Mouse (Mus musculus) spleen, postnatal 0 days (tissue): ENCODE measurements around the gene Zfr. TPM values are rescaled to one million over a fixed set of nuclear protein-coding genes. Genes with fewer than 3 reads are reported as not detected.

Experiments used
- microRNA counts: library from miRNA; unstranded; fragments of <30 nt; microRNA quantifications from one replicate; lab custom pipeline; 2015
- polyA plus RNA-seq: library from polyadenylated mRNA; unstranded; fragments of >200 nt; fragmentation: Nextera tagmentation; extraction: Ambion mirVana; gene quantifications from 2 replicates; pipeline ENCODE4 v1.2.1, GENCODE M21; 2015

Gene Zfr
- 43.3 and 49.6 TPM in 2 replicates for polyA plus RNA-seq

DNA sequence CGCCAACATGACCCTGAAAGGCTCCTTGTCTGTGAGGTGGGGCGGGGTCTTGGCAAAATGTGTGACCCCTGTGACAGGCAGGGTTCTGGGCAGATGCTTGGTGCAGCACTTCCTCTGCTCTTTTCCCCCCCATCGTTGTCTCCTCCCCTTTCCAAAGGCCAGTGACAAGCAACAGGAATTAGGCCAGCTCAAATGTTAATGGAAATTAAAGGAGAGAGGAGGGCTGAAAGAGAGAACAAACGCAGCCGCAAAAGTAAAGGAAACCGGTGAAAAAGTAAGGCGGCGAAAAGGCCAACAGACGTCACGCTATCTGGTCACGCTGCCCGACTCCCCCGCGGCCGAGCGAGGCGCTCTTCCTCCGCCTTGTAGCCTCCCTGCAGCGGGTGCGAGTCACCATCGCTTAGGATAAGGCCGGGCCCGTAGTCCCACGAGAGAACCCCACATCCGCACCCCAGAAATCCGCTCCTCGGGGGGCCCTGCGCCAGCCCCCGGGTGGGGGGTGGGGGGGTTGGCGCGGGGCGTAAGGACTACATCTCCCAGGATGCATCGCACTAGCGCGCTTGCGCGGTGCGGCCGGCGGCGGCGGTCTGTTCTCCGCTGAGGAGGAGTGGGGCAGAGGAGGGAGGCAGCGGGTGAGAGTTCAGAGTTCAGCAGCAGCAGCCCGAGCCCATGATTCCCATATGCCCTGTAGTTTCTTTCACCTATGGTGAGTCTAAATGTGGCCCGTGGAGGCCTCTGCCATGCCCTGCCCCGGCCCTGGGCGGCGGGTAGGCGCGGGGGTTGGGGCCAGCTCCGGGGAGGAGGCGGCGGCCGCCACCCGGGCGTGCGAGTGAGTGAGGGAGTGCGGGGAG is at the start of gene Zfr:
Gene Zfr (plus strand): TSS at position 590 of the 851 bp plus-strand sequence.

DNA sequence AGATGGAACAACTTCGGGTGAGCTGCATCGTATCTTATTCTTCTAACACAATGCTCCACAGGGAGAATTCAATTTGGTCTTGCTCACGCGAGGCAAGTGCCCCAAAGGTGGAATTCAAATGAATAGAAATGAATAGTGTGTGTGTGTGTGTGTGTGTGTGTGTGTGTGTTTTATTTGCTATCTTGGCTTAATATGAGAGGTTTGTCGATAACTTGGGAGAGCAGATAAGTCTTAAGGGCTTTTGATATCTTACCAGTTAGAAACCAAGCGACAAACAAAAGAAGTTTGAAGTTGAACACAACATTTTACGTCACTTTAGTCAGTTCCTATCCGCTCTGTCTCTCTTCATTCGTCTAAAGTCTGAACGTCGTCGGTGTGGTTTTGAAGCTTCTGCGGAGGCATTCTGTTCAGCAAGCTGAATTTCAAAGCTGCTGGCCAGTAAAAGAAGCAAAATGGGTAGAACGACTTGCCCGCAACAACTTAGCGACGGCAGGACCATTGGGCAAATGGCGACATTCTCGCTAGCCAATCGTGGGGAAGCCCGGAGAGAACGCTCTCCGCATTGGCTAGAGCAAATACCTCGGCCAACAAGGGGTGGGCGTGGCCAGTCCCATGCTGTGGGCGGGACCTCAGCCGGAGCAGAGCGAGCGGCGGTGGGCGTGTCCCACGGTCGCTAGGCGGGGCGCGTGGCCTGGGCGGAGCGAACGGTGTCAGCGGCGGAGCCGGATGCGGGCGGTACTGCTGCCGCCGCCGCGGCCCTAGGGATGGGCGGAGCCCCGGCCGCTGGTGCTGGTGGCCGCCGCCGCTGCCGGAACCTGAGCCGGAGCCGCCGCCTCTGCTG is 86.9 kb downstream of the Zfr start, which contains the start of gene Mtmr12:
Gene Mtmr12 (plus strand): TSS at position 710 of the 841 bp plus-strand sequence.

MicroRNAs encoded within 50 kb of the gene (microRNA counts, 519-probe panel; counts per million panel counts)
- microRNA mmu-miR-1898 (lab: Ali Mortazavi, UCI): 88.3 counts per million

Other genes with a start within 250 kb of the Zfr start
- gene Npr3, start 210.5 kb upstream of the Zfr start, polyA plus RNA-seq: 0.28 and 0.53 TPM in 2 replicates
- gene Sub1, start 120.8 kb upstream of the Zfr start, polyA plus RNA-seq: 499 and 501 TPM in 2 replicates
- gene Mtmr12, start 87.2 kb downstream of the Zfr start, polyA plus RNA-seq: 6.3 and 7.7 TPM in 2 replicates
- 52.0 and 52.5 TPM in 2 replicates for gene Golph3, start 203.6 kb downstream of the Zfr start, polyA plus RNA-seq
- 1.0 and 1.7 TPM in 2 replicates for gene 1810049J17Rik, start 204.1 kb downstream of the Zfr start, polyA plus RNA-seq